Mouse (Mus musculus) retina, embryonic 14.5 days (tissue): ENCODE results near the gene Zfyve21.
A peak's percentile ranks its signal among the peaks of the same experiment; 100 is the strongest.

Experiments used
- DNase-seq: peaks from one replicate; pipeline ENCODE4 v3.0.0-alpha.2; 2015; ENCODE audit warnings: low spot score

Zfyve21 gene

GRCm38 (mm10) chr12:111800459-111801183 is 13.3 kb upstream of the Zfyve21 start:
- no peak for DNase-seq

- DNase-seq, result no peak
Measured at GRCm38 (mm10) chr12:111803538-111803937, 10.4 kb upstream of the Zfyve21 start.

- no peak for DNase-seq
Measured at GRCm38 (mm10) chr12:111808775-111809174, 5.2 kb upstream of the Zfyve21 start.

GRCm38 (mm10) chr12:111809762-111810161 is 4.2 kb upstream of the Zfyve21 start:
- DNase-seq, result peak; percentile 84

GRCm38 (mm10) chr12:111812075-111812474 is 1.9 kb upstream of the Zfyve21 start:
- no peak for DNase-seq

- no peak for DNase-seq
Measured at GRCm38 (mm10) chr12:111812611-111813010, 1.4 kb upstream of the Zfyve21 start.

- DNase-seq, result peak; percentile 27
Measured at GRCm38 (mm10) chr12:111813111-111813765, 732 bp upstream of the Zfyve21 start.

- DNase-seq, result peak; percentile 25
Measured at GRCm38 (mm10) chr12:111814769-111815762, 1.1 kb downstream of the Zfyve21 start.

- DNase-seq, result no peak
Measured at GRCm38 (mm10) chr12:111816528-111816927, 2.6 kb downstream of the Zfyve21 start.

GRCm38 (mm10) chr12:111816967-111817366 is 3.0 kb downstream of the Zfyve21 start:
- DNase-seq, result no peak

- no peak for DNase-seq
Measured at GRCm38 (mm10) chr12:111817991-111818390, 4.0 kb downstream of the Zfyve21 start.

- DNase-seq, result no peak
Measured at GRCm38 (mm10) chr12:111819936-111820335, 6.0 kb downstream of the Zfyve21 start.

GRCm38 (mm10) chr12:111820708-111821107 is 6.7 kb downstream of the Zfyve21 start:
- DNase-seq, result no peak

GRCm38 (mm10) chr12:111821931-111822330 is 8.0 kb downstream of the Zfyve21 start:
- DNase-seq, result no peak

- DNase-seq, result no peak
Measured at GRCm38 (mm10) chr12:111827556-111827955, 13.6 kb downstream of the Zfyve21 start.

- no peak for DNase-seq
Measured at GRCm38 (mm10) chr12:111829447-111829846, 15.5 kb downstream of the Zfyve21 start.

GRCm38 (mm10) chr12:111829954-111830353 is 16.0 kb downstream of the Zfyve21 start:
- no peak for DNase-seq

GRCm38 (mm10) chr12:111830375-111830774 is 16.4 kb downstream of the Zfyve21 start:
- no peak for DNase-seq

- DNase-seq, result no peak
Measured at GRCm38 (mm10) chr12:111832643-111833042, 18.7 kb downstream of the Zfyve21 start.

GRCm38 (mm10) chr12:111833457-111833856 is 19.5 kb downstream of the Zfyve21 start:
- DNase-seq, result no peak

GRCm38 (mm10) chr12:111842565-111843433 is 28.8 kb downstream of the Zfyve21 start:
- DNase-seq, result no peak
